Mouse (Mus musculus) megakaryocyte-erythroid progenitor cell, adult 5-6 weeks (primary cell): ENCODE data around the gene Gfra1. TPM values are rescaled to one million over a fixed set of nuclear protein-coding genes. Genes with fewer than 3 reads are reported as not detected.

ENCODE experiments used
- ATAC-seq: replicated peaks from 2 replicates; pipeline ENCODE4 v1.8.0; 2016; ENCODE audit warnings: mild to moderate bottlenecking, inconsistent platforms; ENCODE audit not compliant: severe bottlenecking, poor library complexity, low FRiP score, low TSS enrichment
- total RNA-seq, 2 experiments: library from RNA; stranded (forward) in 1 of 2; stranded (reverse) in 1 of 2; fragments of 200-1000, 215-1000 nt in 1 of 2; fragments of >200 nt in 1 of 2; fragmentation: Nextera tagmentation in 1 of 2; gene quantifications; 2 replicates each; pipeline ENCODE4 v1.2.3; 2014 to 2017

Gfra1 gene
- 1.2 and 3.2 TPM in 2 replicates for total RNA-seq (2014; fragmentation: Nextera tagmentation)
- not detected in 2 replicates for total RNA-seq (2017)

GRCm38 (mm10) chr19:58455496-58456061, at the start of gene Gfra1:
Gene Gfra1 (minus strand): TSS chr19:58455909.
- no peak for ATAC-seq

- ATAC-seq = no peak
Observed at GRCm38 (mm10) chr19:58500049-58500448, 44.3 kb upstream of the Gfra1 start.

- ATAC-seq = no peak
Observed at GRCm38 (mm10) chr19:58499420-58499966, 43.8 kb upstream of the Gfra1 start.

GRCm38 (mm10) chr19:58497106-58497505, 41.4 kb upstream of the Gfra1 start:
- no peak for ATAC-seq

- no peak for ATAC-seq
Observed at GRCm38 (mm10) chr19:58486686-58487085, 31.0 kb upstream of the Gfra1 start.

DNA sequence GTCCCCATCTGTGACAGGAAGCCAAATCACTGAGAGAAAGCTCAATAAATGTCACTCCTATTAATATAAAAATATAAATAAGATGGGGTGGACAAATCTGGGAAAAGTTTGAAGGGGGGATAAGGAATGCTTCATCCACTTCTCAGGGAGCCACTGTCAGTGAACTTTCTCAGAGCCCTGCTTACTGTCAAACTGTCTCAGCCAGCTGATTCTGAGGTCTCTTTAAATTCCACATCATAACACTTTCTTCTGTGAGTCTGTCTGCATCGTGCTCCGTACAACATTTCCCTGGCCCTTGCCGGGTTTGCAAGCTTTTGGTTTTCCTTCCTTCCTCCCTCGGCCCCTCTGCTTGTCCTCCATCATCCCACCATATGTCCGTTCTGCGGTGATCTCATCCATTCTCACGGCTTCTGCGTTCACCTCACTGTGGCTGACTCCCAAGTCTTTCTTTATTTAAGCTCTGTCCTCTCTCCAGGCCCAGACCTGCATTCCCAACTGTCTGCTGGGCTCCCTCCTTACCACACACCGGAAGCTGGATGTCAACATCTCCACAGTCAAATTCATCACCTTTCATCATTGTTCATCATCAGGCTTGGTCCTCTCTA, 26.8 kb upstream of the Gfra1 start:
- no peak for ATAC-seq

GRCm38 (mm10) chr19:58474251-58474650, 18.5 kb upstream of the Gfra1 start:
- no peak for ATAC-seq

DNA sequence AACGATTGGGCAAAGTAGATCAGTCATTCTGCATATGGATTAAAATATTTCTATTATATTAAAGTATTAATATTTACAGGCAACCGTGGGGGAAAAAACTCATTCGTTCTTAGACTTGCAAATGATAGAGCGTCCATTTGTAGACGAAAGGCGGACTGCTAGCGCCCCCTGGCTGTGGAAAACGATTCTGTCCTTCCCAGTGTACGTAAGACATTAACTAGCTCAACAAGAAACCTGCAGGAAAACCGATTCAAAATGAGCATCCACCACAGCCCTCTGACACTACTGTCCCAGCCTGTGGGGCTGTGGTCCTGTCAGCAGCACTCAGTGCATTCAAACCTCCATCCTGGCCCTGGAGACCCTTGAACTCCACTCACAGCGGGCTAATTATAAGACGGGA, 13.7 kb upstream of the Gfra1 start:
- 0 out of 2 replicates have a peak, but pooled peaks have one; percentile 71 for ATAC-seq

GRCm38 (mm10) chr19:58468331-58468730, 12.6 kb upstream of the Gfra1 start:
- no peak for ATAC-seq

GRCm38 (mm10) chr19:58463755-58464154, 8.0 kb upstream of the Gfra1 start:
- no peak for ATAC-seq

DNA sequence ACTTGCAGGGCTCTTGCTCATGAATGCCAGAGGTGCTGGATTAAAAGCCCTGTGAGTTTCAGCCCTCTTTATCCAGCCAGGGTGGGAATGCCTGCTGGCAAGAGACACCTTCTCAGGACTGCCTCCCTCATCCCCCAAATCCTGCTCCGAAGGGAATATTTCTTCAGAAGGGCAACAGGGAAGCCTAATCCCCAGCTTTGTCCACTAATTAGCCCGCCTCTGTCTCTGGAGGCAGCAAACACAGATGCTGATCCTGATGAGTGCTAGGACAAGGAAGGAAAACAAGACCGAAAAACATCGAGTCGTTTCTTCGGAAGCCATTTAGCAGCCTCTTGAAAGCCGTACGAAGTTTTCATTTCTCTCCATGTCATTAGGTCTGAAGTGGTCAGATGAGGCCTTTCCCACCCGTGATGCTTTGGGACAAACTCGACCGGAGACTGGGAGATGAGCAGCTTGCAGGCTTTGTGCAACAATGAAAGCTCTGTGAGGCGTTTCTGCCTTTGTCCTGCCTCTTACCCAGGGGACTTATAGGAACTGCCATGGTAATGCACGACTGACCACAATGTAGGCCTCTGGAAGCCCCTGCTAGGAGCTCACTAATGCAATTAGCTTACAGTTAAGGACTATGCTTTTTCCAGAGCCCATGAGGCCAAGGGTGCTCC, 4.8 kb upstream of the Gfra1 start:
- ATAC-seq = no peak

DNA sequence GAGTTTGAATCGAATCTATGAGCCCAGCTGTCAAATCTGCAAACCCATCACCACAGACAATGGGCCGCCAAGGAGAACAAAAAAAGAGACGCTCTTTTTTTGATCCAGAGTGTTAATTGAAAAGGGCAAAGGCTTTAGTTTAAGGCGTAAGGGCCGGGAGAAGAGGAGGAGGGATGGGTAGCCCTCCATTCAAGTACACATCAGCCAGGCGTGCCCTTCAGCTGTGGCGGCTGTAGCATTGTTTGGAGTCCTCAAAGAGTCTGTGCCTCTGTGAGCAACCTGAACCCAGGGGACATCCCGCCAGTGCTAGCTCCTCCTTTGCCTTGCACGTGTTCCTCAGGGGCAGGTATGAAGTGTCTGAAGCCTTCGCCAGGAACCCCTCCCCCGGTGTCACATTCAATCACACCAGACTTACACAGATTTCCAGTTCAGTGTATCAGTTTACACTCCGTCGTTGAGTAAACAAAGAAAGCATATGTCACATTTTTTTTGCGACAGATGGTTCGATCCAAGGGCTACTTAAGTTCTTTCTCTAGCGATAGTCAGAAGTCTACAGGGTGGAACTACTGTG, 867 bp upstream of the Gfra1 start:
- no peak for ATAC-seq

DNA sequence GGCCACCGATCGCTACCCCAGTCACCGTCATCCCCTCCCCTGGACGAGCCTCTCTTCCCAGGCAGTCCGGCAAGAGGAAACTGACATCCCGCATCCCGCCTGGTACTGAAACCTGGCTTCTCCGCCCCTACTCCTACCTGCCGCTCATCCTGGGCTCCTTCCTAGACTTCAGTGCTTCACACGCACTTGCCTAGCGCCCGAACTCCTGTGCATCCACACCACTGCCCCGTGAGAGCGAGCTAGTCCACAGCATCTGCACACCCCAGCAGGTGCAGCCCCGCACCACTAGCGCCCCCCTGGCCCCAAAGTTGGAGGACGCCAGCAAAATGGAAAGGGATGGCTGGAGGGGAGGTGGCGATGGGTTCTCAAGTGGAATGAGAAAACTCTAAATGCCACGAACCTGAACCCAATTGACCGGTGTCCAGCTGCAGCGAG, 631 bp downstream of the Gfra1 start:
- ATAC-seq = no peak

- 0 out of 2 replicates have a peak, but pooled peaks have one; percentile 31 for ATAC-seq
Observed at GRCm38 (mm10) chr19:58454261-58455060, 1.2 kb downstream of the Gfra1 start.

DNA sequence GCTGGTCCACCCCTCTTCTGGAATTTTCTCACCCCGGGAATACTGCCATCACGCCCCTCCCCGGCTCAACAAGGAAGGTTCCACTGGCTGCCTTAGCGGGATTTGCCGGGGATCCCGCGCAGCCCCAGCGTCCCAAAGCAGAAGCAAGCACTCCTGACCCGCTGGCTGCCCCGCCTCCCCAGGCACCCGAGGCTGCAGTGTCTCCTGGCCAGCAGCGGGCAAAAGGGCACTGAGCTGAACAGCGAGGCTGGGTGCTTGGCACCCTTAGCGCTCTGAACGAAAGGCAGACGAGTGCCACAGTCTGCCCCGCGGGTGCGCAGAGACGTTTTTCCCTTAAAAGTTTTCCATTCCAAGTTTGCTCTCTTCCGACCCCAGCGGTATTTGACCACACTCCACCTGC, 2.1 kb downstream of the Gfra1 start:
- ATAC-seq = no peak

GRCm38 (mm10) chr19:58452941-58453551, 2.7 kb downstream of the Gfra1 start:
- ATAC-seq = no peak

DNA sequence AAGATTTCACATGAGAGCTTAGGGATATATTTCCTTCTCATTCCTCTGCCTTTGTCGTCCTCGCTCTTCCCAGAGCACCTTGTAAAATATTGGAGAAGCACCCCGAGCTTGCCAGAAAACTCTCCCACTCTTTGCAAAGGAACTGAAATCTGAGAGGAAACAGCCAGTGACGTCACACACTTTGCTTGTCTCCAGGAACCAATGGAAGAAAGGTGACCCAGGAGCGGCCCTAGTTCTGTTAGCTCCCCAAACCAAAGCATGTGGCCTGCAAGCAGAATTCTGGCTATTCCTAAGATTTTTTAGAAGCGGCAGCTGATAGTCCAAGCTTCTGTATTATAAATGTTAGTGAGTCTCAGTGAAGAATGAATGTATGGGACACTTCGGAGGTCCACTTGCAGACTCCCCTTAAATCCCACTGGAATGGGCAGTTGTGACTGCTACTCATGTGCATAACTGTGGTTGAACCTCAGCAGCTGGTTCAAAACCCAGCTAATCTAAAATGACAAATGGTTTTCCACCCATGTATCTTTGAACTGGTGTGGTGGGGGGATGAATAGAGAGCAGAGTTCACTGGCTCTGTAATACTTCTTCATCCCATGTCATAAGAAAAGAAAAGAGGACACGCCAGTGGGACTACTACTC, 3.4 kb downstream of the Gfra1 start:
- no peak for ATAC-seq

GRCm38 (mm10) chr19:58451323-58451722, 4.4 kb downstream of the Gfra1 start:
- ATAC-seq = no peak

DNA sequence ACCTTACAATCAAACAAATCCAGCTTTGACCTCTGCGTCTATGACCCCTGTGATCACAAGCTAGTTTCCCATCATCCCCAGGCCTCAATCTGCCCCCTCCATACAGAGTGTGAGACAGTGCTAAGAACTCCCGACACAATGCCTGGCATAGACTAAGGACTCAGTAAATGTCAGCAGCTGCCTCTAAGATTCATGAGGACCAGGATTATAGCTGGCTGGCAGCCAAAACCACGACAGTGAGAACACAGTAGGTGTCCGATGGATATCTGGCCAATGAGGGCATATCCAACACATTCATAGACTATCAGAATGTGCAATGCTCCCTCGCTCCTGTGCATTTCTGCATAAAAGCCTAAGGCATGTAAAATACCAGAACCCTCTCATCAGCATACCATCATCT, 5.0 kb downstream of the Gfra1 start:
- no peak for ATAC-seq
